Mouse (Mus musculus) c-Kit-positive CD71-positive TER-119-negative erythroid progenitor cells, embryonic 14.5 days (primary cell): ENCODE data around the gene Hist1h2ae.
"Not testable (repeated sequence)": the region's sequence is repeated elsewhere in the genome, so short reads cannot be mapped to it uniquely, and the experiment has no call there.

ENCODE experiments used
- DNase-seq: peaks from one replicate; pipeline ENCODE4 v3.0.0-alpha.2; 2013; ENCODE audit warnings: low read depth

The Hist1h2ae gene

GRCm38 (mm10) chr13:23583387-23584068 lies 12.5 kb upstream of the Hist1h2ae start:
- DNase-seq: no peak

- DNase-seq: no peak
These were observed 11.4 kb upstream of the Hist1h2ae start for GRCm38 (mm10) chr13:23582219-23583056.

DNA sequence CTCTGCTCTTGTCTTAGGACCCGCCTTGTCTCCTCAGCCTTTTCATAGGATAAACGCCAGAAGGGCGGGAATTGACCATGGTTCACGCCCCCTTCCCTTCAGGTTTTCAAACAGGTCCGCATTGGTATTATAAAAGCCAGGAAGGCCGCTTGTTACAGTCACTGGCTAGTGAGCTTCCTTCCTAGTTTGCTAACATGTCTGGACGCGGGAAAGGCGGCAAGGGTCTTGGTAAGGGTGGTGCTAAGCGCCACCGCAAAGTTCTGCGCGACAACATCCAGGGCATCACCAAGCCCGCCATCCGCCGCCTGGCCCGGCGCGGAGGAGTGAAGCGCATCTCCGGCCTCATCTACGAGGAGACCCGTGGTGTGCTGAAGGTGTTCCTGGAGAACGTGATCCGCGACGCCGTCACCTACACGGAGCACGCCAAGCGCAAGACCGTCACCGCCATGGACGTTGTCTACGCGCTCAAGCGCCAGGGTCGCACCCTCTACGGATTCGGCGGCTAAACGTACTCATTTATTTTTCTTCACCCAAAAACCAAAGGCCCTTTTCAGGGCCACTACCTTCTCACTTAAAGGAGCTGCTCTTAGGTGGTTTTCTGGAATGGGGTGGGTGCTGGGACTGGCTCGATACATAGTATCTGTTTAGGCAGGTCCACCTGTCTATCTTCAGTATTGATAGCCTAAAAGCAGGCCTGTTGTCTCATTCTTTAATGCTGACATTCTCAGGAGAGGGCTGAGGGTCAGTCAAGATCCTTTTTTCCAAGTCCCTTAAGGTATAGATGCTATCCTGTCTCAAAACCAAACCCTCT lies 10.6 kb upstream of the Hist1h2ae start, which contains the start of gene Hist1h4d:
Hist1h4d (plus strand) TSS at position 191 of the 811 bp plus-strand sequence.
- peak; percentile 94 for DNase-seq

DNA sequence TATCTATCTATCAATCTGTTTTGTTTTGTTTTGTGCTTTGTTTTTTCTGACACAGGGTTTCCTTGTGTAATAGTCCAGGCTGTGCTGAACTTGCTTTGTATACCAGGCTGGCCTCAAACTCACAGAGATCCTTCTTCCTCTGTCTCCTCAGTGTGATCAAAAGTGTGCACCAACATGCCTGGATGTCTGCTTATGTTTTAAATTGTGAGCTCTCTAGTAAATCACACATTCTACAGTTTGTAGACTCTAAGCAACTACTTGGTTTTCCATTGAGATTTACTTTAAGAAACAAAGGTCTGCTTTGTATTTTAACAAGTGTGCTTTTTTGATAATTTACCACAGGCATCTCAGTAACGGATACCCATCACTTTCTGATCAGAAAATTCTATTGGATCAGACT lies 6.8 kb upstream of the Hist1h2ae start:
- DNase-seq: no peak

DNA sequence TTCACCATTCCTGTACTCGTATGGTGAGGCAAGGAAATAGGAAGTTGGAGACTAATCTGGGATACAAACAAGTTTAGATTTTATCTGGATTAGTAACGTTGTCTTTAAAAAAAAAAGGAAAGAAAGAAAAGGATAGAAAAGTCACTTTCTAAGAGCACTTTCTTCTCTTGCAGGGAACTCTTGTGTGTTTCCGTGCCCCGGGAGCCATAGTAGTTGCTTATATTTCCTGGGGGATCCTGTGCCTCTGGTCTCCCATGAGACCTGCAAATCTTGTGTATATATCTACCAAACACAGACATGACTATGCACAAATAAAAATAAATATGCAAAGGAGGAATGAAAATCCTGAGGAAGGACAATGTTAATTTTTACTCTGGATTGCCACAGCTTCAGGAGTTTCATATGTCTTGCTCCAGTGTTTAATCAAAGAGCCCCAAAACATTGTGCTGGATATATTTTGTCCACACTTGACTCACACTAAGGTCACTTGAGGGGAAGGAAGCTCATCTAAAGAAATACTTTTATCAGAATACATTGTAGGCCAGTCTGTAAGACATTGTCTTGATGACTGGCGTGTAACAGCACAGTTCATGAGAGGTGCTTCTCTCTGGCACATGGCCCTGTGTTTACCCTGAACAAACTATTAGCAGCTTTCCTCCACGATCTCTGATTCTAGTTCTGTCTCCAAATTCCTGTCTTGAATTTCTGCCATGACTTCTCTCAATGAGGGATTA lies 6.1 kb upstream of the Hist1h2ae start:
- no peak for DNase-seq

DNA sequence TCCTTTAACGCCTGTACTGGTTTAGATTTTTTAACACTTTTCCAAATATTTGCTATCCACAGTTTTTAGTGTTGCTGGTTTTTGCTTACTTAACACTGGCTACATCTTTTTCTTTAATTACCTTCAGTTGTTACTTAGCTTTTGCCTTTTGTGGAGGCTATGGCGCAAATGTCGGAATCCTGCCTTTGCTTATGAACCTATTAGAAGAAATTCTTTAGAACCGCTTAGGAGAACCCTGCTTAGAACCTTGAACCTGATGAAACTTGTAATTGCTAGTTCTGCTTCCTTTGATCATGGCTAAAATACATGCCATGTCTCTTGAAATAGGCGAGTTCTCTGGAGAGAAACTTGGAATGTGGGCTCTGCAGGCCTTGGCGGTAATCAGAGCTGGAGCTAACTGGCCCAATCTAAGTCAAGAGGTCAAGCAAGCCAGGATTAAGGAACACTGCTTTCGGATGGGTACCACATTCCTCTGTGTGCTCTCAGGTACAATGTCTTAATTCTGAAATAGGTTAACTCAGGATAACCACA lies 5.4 kb upstream of the Hist1h2ae start:
- DNase-seq: no peak

- DNase-seq: not testable (repeated sequence)
These were observed 4.9 kb upstream of the Hist1h2ae start for GRCm38 (mm10) chr13:23575864-23576313.

- no peak for DNase-seq
These were observed 4.3 kb upstream of the Hist1h2ae start, which contains the start of gene Hist1h3d for GRCm38 (mm10) chr13:23575271-23575851. Gene Hist1h3d, plus strand, starts transcription at chr13:23575763.

DNA sequence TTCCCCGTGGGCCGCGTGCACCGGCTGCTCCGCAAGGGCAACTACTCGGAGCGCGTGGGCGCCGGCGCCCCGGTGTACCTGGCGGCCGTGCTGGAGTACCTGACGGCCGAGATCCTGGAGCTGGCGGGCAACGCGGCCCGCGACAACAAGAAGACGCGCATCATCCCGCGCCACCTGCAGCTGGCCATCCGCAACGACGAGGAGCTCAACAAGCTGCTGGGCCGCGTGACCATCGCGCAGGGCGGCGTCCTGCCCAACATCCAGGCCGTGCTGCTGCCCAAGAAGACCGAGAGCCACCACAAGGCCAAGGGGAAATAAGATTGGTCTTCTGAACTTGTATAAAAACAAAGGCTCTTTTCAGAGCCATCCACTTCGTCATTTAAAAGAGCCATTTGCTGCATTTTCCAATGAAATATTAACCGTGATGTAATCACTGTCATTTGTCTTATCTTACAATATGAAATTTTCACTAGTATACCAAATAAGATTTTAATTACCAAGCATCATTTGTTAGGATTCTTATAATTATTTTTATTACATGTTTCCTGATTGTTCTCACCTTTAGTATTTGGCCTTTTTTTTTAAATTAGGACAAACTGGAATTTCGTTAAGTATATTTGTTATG lies 3.6 kb upstream of the Hist1h2ae start:
- DNase-seq: not testable (repeated sequence)

- peak; percentile 96 for DNase-seq
These were observed 3.0 kb upstream of the Hist1h2ae start, which contains the start of the genes Hist1h2bf and Hist1h2ad for GRCm38 (mm10) chr13:23573898-23574524. Gene Hist1h2bf, minus strand, starts transcription at chr13:23574196. Gene Hist1h2ad, plus strand, starts transcription at chr13:23574381.

DNA sequence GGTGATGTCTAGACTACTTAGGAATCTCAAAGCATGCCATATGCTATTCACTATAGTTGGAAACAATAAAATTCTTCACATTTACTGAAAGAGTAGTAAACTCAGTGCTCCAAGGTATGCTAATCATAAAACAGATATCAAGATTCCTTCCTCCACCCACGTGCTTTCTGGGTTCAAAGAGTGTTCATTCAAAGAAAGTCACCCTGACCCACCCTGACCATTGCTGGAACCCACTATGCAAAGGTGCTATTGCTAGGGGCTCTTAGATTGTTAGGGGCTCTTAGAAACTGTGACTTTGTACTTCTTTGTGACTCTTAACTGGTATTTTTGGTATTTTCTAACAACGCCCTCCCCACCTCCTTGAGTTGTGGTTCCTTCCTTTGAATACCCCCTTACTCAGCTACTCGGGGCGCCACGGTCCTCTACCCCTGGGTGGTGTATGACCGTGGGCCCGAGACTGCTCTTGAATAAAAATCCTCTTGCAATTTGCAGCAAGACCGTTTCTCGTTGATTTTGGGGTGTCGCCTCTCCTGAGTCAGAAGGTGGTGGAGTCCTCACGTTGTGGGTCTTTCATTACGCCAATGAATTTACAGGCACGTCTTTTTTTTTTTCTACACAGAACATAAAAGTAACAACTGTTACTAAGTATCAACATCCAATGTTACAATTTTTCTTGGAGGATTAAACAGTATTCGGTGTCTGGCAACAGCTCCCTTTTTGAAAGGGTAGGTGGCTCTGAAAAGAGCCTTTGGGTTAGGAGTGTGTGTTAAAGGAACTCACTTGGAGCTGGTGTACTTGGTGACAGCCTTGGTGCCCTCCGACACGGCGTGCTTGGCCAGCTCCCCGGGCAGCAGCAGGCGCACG lies 2.2 kb upstream of the Hist1h2ae start:
- DNase-seq: not testable (repeated sequence)

DNA sequence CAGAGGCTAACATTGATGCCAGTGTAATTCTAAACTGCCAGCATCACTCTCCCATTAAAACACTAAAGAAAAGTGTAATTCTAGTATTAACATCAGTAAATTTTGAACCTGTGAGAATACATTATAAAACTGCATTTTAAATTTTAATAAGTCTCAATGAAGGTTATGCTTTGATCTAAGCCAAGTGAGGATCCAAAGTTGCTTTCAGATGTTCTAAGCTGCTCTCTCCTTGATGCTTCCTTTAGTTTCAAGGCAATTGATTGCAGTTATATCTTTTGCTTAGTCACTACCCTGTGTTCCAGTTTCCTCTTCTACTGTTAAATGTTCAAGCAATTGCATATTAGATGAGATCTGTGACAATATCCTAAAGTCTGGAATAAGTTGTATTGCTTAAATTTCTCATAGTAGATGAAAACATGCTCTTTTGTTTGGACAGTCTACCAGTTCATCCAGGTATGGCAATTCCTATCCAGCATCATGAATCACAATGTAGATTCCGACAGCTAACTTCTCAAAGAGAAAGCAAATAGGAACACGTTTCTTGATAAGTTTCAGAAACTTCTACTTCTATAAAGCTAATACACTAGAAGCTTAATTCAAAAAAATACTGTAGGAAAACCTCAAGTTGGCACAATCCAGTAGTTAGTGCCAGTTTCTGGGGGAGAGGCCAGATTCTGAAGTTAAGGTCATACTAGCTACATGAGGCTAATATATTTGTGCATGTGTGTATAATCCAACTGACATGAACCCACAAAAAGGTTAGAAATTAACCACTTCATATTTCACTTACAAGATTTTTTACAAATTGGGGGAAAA lies 1.4 kb upstream of the Hist1h2ae start:
- no peak for DNase-seq

DNA sequence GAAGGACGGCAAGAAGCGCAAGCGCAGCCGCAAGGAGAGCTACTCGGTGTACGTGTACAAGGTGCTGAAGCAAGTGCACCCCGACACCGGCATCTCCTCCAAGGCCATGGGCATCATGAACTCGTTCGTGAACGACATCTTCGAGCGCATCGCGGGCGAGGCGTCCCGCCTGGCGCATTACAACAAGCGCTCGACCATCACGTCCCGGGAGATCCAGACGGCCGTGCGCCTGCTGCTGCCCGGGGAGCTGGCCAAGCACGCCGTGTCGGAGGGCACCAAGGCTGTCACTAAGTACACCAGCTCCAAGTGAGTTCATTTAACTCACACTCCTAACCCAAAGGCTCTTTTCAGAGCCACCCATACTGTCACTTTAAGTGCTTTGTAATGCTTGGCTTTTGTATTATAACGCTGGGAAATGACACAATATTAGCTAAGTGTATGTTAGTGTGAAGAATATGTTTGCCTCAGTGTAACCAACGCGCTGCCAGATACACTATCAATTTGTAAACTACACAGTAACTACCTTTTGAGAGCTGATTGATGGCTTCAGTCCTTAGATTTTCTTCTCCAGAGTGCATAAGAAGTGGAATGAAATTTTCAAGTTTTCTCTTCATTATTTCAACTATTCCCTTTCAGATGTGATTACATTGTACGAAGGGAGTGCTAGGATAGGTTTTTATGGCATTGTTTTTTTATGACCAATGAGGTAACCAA lies 641 bp upstream of the Hist1h2ae start:
- not testable (repeated sequence) for DNase-seq

DNA sequence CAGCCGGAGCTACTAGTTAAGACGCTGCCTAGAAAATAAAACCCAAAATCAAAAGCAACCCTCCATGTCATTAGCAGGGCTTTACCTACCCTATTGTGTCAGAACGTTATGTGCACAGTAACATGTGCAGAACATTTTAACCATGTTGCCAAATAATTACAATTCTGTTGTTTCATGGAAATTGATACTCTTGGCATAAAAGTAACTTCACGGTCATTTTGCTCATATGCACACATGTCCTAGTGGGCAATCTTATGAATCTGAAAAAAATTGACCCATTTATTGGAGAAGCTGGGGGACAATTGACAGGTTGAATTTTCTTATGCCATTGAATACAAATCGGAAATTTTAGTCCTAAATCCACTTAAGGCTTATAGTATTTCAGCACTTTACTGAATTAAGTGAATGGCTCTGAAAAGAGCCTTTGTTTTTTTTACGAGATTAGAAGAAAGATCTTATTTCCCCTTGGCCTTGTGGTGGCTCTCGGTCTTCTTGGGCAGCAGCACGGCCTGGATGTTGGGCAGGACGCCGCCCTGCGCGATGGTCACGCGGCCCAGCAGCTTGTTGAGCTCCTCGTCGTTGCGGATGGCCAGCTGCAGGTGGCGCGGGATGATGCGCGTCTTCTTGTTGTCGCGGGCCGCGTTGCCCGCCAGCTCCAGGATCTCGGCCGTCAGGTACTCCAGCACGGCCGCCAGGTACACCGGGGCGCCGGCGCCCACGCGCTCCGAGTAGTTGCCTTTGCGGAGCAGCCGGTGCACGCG lies 579 bp downstream of the Hist1h2ae start:
- DNase-seq: peak; percentile 51

- DNase-seq: no peak
These were observed 6.5 kb downstream of the Hist1h2ae start for GRCm38 (mm10) chr13:23564482-23564881.

DNA sequence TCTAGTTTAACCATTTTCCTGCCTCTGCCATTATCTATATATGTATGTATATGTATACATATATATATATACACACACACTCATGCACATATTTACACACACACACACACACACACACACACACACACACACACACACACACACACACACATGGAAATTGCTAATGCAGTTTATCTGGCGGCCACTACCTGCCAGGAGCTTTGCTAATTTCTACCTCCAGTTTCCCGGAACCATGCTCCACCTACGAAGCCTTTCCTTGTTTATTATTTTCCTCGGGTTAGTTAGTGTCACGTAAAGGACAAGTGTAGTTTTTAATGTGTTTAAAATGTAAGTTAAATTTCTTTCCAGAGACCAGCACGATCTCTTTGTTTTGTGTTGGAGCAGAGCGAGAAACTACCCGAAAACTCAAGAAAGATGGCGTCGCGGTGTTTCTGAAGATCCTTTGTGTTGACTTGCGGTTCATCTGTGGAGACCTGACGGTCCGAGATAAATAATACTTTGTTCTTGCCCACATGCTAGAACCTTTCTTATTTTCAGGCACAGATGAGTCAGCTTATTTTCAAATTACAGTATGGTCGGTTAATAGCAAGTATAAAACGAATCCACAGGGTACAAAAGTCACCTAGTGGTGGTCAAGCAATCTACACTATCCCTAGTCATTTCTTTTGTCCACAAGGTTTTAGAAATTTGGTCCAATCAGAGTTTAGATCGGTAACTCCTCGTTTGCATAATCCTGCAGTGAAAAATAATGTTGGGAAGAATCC lies 8.1 kb downstream of the Hist1h2ae start:
- DNase-seq: peak; percentile 68
